Mouse (Mus musculus) hindbrain, embryonic 12.5 days (tissue): ENCODE measurements around the gene Fam120c. TPM values are rescaled to one million over a fixed set of nuclear protein-coding genes. Genes with fewer than 3 reads are reported as not detected.

Source experiments
- polyA plus RNA-seq: library from polyadenylated mRNA; unstranded; fragments of >200 nt; fragmentation: Nextera tagmentation; extraction: Ambion mirVana; gene quantifications from 2 replicates; pipeline ENCODE4 v1.2.1, GENCODE M21; 2016

The Fam120c gene
- polyA plus RNA-seq, 1 experiment from 2014 or later = 4.1 TPM

Other genes starting within 250 kb of the Fam120c start
- gene Tsr2, start 247.6 kb upstream of the Fam120c start, polyA plus RNA-seq = 35.2 and 41.0 TPM in 2 replicates
- gene Wnk3, start 146.1 kb upstream of the Fam120c start, polyA plus RNA-seq = 18.3 and 19.5 TPM in 2 replicates
- gene Phf8, start 176.5 kb downstream of the Fam120c start, polyA plus RNA-seq = 26.8 and 28.9 TPM in 2 replicates